Mouse (Mus musculus): ENCODE measurements around the gene Ddx1. TPM values are rescaled to one million over a fixed set of nuclear protein-coding genes. Genes with fewer than 3 reads are reported as not detected.

Gene Ddx1
- polyA plus RNA-seq, 1 experiment, result 50.0 TPM

Other genes with a start within 250 kb of the Ddx1 start
- gene Nbas, start 19.9 kb upstream of the Ddx1 start, polyA plus RNA-seq (2012; rRNA removed), result 17.9 and 19.5 TPM in 2 replicates

Measured in urinary bladder, adult 2 months (tissue).